Mouse (Mus musculus): Measurements from ENCODE around the gene Tubb4b. TPM values are rescaled to one million over a fixed set of nuclear protein-coding genes. Genes with fewer than 3 reads are reported as not detected.

The Tubb4b gene
- total RNA-seq, 2 experiments from 2014 or later, result 224 to 228 TPM

Other genes starting within 250 kb of the Tubb4b start
- 10 to 100 TPM; 38.1 TPM for gene Mrpl41, start 249.6 kb downstream of the Tubb4b start, total RNA-seq (2021)
- gene Pnpla7, start 248.7 kb downstream of the Tubb4b start, total RNA-seq (2021), result 10 to 100 TPM; 34.9 to 45.5 TPM
- 10 to 100 TPM in 1 of 2 experiments, 1 to 10 TPM in 1; 8.8 to 10.5 TPM for gene Nsmf, start 170.3 kb downstream of the Tubb4b start, total RNA-seq (2021)
- not detected for gene Entpd8, start 144.4 kb downstream of the Tubb4b start, total RNA-seq (2021)
- not detected for gene Noxa1, start 129.6 kb downstream of the Tubb4b start, total RNA-seq (2021)
- 1 to 10 TPM; 3.4 to 8.6 TPM for gene Nrarp, start 43.9 kb downstream of the Tubb4b start, total RNA-seq (2021)
- 1 to 10 TPM in 1 of 2 experiments, under 1 TPM in 1; 0.84 to 1.2 TPM for gene Tor4a, start 27.8 kb downstream of the Tubb4b start, total RNA-seq (2021)
- gene Nelfb, start 13.2 kb downstream of the Tubb4b start, total RNA-seq (2021), result 10 to 100 TPM; 18.8 to 21.3 TPM
- not detected for gene Stpg3, start 10.1 kb downstream of the Tubb4b start, total RNA-seq (2021)
- gene Fam166a, start 6.0 kb downstream of the Tubb4b start, total RNA-seq (2021), result not detected
- gene Slc34a3, start 9.7 kb upstream of the Tubb4b start, total RNA-seq (2021), result not detected
- not detected for gene Rnf224, start 12.1 kb upstream of the Tubb4b start, total RNA-seq (2021)
- gene Rnf208, start 17.6 kb upstream of the Tubb4b start, total RNA-seq (2021), result under 1 TPM; 0.50 to 0.74 TPM
- not detected for gene Cysrt1, start 17.8 kb upstream of the Tubb4b start, total RNA-seq (2021)
- gene AL732309.1, start 22.2 kb upstream of the Tubb4b start, total RNA-seq (2021), result 1 to 10 TPM; 1.3 to 1.4 TPM
- gene Tmem203, start 30.7 kb upstream of the Tubb4b start, total RNA-seq (2021), result 10 to 100 TPM; 12.0 to 12.1 TPM
- 1 to 10 TPM; 2.9 to 3.8 TPM for gene Tprn, start 37.9 kb upstream of the Tubb4b start, total RNA-seq (2021)
- gene Ssna1, start 47.7 kb upstream of the Tubb4b start, total RNA-seq (2021), result 10 to 100 TPM; 27.9 to 30.9 TPM
- gene Anapc2, start 47.8 kb upstream of the Tubb4b start, total RNA-seq (2021), result 10 to 100 TPM; 27.6 to 30.4 TPM
- not detected for gene Tmem210, start 63.4 kb upstream of the Tubb4b start, total RNA-seq (2021)
- gene Lrrc26, start 65.2 kb upstream of the Tubb4b start, total RNA-seq (2021), result not detected
- not detected for gene Grin1, start 94.5 kb upstream of the Tubb4b start, total RNA-seq (2021)
- gene Man1b1, start 107.6 kb upstream of the Tubb4b start, total RNA-seq (2021), result 10 to 100 TPM; 14.0 to 15.2 TPM
- gene Dpp7, start 131.7 kb upstream of the Tubb4b start, total RNA-seq (2021), result 10 to 100 TPM; 15.2 to 17.9 TPM
- gene Uap1l1, start 141.0 kb upstream of the Tubb4b start, total RNA-seq (2021), result 1 to 10 TPM; 3.8 to 5.7 TPM
- gene Sapcd2, start 147.6 kb upstream of the Tubb4b start, total RNA-seq (2021), result not detected
- gene Entpd2, start 171.2 kb upstream of the Tubb4b start, total RNA-seq (2021), result 1 to 10 TPM; 6.2 to 8.3 TPM
- gene Npdc1, start 174.6 kb upstream of the Tubb4b start, total RNA-seq (2021), result 10 to 100 TPM; 15.8 to 19.0 TPM
- gene Fut7, start 198.6 kb upstream of the Tubb4b start, total RNA-seq (2021), result not detected
- gene Abca2, start 204.0 kb upstream of the Tubb4b start, total RNA-seq (2021), result 10 to 100 TPM; 14.1 to 15.5 TPM
- 1 to 10 TPM in 1 of 2 experiments, under 1 TPM in 1; 0.39 to 1.0 TPM for gene Clic3, start 232.1 kb upstream of the Tubb4b start, total RNA-seq (2021)
- gene Paxx, start 236.4 kb upstream of the Tubb4b start, total RNA-seq (2021), result 10 to 100 TPM; 13.7 to 15.1 TPM
- gene Ptgds, start 245.3 kb upstream of the Tubb4b start, total RNA-seq (2021), result not detected

Data from gastrocnemius, adult 18-20 months (tissue).